Mouse (Mus musculus): ENCODE results near the gene Slc25a41.
"Not testable (repeated sequence)": the region's sequence is repeated elsewhere in the genome, so short reads cannot be mapped to it uniquely, and the experiment has no call there.

Gene Slc25a41

DNA sequence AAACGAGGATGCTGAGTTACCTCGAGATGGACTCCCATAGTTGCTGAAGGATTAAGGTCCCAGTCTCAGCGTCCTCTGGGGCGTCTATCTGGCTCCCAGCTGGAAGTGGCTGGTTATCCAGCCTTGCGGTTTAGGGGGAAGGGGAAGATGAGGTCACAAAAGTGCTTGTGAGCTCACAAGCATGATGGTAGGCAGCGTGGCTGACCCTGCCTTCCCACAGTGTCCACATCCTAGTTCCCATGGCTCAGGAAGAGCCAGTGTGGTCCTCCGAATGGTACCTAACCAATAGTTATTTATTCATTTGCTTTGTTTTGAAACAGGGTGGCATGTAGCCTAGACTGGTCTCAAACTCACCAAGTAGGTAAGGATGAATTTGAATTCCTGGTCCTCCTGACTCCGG lies at the start of gene Slc25a41:
Slc25a41 (minus strand) TSS at position 101 of the 400 bp plus-strand sequence.
- DNase-seq (ENCODE audit: low spot score), result no peak

DNA sequence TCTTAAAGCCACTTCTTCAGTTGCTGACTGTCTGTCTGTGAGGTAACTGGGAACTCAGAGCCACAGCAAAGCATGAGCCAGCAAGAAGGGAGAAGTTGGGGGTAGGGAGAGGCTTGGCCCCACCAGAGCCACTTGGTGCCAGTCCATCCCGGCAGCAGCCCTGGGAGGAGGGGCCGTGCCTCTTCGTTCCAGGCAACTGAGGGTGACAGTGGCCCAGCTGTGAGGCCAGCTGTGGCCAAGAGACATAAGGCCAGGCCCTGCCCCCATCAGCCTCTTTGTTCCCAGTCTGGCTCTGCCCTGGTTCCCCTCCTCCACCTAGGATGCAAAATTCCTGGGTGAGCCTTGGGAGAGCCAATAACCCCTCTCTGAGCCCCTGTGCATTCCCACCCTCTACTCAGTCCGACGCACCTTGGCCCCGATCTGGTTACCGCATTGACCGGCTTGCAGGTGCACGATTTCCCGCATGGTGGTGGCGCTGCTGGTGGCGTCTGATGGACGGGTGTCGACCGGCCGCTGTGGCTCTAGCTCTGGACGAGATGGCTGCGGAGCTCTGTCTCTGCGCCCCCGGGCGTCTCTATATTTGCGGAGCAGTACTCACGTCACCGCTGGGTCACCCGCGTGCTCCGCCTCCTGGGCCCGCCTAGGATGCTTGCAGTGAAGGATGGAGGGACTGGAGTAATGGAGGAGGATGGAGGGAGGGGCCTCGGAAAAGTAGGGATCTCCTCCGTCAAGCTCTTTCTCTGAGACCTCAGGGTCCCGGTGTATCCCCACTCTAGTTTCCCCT lies 45.8 kb upstream of the Slc25a41 start, which contains the start of gene Tubb4a:
Tubb4a (minus strand) TSS at position 734 of the 784 bp plus-strand sequence.
- DNase-seq (ENCODE audit: low spot score), result no peak

DNA sequence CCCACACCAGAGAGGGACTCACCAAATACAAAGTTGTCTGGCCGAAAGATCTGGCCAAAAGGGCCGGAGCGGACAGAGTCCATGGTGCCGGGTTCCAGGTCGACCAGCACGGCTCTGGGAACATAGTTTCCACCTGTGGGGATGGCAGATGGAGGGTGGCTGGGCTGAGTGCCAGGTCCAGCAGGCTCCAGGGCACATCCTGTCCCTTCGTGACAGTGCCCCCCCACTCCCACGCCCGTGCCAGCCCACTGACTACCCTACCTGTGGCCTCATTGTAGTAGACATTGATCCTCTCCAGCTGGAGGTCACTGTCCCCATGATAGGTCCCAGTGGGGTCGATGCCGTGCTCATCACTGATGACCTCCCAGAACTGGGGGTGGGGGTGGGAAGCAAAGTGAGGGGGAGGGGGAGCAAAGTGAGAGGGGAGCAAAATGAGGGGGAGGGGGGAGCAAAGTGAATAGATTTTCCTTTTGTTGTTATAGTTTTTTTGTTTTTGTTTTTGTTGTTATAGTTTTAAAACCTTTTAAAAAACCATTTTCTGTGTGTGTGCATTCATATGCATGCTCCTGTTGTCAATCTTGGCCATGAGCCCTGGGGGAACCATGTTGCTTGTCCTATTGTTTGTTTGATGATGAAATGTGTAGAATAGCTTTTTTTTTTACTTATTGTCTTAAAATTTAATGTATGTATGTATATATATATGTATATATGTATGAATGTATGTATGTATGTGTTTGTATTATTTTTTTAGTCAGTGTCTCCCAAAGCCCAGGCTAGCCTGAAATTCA lies 44.7 kb upstream of the Slc25a41 start:
- no peak for DNase-seq (ENCODE audit: low spot score)

DNA sequence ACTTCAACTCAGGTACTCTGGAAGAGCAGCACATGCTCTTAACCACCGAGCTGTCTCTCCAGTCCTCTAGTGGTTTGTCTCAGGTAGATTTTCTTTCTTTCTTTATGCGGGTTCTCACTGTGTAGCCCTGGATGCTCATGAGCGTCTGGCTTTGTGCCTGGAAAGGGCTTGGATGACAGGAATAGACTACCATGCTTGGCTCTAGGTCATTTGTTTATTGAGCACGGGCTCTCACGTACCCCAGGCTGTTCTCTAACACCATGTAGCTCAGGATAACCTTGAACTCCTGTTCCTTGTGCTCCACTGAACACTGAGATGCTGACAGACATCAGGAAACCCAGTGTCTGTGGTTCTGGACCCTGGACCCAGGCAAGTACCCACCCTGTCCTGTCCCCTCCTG lies 41.0 kb upstream of the Slc25a41 start:
- DNase-seq (ENCODE audit: low spot score), result no peak

DNA sequence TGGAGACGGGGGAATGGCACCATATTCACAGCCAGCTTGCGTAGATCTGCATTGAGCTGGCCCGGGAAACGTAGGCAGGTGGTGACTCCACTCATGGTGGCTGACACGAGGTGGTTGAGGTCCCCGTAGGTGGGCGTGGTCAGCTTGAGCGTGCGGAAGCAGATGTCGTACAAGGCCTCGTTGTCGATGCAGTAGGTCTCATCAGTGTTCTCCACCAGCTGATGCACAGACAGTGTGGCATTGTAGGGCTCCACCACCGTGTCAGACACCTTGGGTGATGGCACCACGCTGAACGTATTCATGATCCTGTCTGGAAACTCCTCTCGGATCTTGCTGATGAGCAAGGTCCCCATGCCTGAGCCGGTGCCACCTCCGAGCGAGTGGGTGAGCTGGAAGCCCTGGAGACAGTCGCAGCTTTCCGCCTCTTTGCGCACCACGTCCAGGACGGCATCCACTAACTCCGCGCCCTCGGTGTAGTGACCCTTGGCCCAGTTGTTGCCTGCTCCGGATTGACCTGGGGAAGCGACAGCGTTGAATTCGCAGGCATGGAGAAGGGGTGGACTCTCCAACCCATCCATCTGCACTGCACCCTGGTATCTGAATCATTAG lies 39.9 kb upstream of the Slc25a41 start:
- no peak for DNase-seq (ENCODE audit: low spot score)

DNA sequence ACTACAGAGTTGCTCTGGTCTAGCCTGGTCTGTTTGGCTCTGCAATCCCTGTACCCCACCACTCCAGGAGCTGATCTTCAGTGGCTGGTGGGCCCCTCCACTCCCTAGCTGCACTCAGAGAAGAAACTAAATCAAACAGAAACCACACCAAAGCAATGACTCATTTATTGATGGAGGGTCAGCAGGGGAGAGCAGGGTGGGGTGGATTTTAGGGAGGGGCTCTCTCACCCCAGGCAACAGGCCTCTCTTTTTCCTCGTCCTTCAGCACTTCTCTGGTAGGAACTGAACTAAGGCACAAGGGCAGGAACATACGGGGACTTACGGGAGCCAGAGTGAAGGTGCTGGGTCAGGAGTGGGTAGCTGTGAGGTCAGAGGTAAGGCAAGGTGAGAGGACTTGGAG lies 38.5 kb upstream of the Slc25a41 start:
- DNase-seq (ENCODE audit: low spot score), result no peak

DNA sequence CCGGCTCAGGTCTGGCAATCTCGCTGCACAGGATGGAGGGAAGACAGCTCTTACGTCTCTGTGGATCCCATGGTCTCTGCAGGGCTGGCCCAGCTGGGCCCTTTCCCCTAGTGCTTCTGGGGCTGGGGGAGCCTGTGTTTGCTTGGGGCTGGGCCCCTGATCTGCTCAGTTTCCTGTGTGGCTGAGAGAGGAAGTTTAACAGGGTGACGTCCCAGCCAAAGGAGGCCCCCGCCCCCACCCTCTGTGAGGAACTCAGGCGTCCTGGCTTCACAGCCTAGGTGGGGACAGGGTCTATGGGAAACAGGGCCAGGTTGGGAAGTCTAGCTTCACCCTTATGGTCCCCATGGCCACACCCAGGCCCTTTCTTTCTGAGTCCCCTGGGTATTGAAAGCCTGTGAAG lies 36.9 kb upstream of the Slc25a41 start, which contains the start of gene Dennd1c:
Dennd1c (minus strand) TSS at position 179 of the 400 bp plus-strand sequence.
- DNase-seq (ENCODE audit: low spot score), result no peak

DNA sequence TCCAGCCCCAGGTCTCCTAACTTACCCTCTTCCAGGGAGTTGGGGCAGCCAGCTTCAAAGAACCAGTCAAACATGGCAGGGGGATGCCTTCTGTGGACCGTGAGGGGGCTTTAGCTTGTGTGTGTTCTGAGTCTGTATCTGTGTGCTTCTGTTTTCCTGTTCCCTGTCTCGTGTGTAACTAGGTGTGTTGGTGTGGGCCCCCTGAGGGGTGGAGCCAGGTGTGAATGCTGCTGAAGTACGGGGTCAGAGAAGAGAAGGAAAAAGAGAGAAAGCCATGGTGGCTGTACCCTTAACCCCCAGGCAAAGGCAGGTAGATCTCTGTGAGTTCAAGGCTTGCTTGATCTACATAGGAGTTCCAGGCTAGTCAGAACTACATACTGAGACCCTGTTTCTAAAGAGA lies 35.5 kb upstream of the Slc25a41 start:
- no peak for DNase-seq (ENCODE audit: low spot score)

DNA sequence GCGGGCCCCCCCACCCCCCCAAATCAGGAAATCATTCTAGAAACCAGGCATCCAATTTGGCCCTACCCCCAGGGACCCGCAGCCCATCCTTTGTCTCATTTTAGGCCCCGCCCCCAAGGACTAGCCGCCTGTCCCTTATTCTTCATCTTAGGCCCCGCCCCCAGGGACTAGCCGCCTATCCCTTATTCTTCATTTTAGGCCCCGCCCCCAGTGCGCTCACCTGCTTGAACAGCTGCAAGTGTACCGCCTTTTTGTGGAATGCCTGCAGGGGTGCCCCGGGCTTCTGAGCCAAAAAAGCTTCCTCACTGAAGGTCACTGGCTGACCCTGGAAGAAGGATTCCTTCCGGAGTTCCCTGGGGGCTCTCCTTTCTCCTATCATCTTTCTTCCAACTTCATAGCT lies 29.2 kb upstream of the Slc25a41 start:
- peak; percentile 50 for DNase-seq (ENCODE audit: low spot score)

DNA sequence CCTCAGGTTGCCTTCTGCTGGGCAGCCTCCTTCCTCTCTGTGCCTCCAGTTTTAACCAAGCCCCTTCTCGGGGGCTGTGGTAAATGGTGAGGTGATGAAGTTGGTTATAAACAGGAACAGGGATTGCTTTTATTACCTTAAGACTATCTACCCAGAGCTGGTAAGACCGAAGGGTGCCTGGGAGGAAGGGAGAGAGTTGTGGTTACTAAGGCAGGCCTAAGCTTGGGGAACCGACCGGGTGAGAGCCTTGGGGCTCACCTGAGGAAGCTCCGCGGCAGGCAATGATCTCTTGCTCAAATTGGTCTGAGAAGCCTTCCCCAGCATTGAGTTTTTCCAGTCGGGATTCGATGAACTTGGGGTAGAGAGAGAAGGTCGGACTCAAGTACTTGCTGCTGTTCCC lies 28.8 kb upstream of the Slc25a41 start:
- no peak for DNase-seq (ENCODE audit: low spot score)

DNA sequence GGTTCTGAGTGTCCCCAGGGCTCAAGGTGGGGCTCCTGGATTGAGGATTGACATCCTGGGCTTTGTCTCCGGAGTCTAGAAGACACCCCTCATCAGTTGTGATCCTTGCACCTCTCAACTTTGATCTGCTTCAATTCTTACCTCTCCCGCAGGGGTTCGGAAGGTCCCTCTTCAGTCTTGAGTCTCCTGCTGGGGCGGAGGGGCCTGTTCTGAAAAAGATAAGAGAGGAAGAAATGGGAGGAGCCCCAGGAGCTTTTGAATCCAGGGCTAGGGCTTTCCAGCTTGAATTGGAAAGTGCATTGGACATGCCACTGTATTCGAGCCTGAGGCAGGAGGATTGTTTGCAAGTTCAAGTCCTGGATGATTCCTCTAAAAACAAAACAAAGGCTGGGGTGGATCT lies 25.5 kb upstream of the Slc25a41 start:
- no peak for DNase-seq (ENCODE audit: low spot score)

DNA sequence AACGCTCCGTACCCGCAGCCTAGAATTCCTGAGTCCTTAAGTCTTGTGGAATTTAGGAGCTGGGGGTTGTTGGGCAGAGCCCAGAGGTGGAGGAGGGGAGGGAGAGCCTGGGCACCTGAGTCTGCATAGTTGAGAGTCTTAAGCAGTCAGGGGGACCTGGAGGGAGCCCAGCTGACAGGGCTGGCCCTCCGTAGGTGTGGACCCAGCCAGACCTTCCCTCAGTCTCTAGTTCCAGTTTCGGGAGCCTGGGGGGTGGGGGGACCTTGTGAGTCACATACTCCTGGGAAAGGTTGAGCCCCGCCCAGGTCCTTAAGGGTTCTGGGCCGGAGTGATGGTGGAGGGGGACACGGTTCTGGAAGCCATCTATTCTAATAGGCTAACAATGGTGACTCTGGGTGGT lies 21.6 kb upstream of the Slc25a41 start:
- peak; percentile 22 for DNase-seq (ENCODE audit: low spot score)

DNA sequence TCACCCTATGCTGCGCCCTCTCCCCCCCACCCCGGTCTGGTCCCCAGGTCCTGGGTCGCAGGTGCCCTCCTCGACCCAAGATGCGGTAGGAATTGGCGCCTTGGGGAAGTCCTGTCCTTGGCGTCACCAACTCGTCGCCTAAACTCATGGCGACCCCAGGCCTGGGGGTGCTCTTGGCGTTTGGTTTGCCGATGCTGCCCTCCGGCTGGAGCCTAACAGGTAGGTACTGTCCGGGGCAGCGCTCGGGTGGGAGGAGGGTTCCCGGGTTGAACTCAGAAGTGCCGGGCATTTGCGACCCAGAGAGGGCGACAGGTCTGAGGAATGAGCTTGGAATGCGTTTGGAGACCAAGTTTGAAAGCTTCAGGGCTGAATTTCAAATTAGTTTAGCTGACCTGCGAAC lies 21.1 kb upstream of the Slc25a41 start:
- no peak for DNase-seq (ENCODE audit: low spot score)

DNA sequence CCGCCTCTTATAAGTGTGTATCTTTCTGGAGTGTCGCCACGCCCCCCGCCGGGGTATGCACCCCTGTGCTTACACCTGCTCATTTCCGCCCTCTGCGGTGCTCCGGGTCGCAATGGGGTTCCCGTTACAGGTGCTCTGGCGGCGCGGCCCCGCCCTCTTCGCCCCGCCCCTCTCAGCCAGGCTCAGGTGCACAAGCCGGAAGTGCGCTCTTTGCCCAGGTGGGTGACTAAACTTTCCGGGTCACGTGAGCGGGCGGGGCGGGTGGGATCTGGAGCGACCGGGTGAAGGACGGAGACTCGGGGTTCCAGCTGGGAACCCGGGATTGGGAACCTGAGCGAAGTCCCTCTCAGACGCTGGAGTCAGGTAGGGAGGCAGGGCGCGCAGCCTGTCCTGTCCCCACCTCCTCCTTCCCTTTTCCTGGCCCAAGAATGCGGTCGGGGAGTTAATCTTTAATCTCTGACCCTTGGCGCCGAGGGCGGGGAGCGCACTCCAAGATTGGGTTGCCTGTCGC lies 20.6 kb upstream of the Slc25a41 start:
- DNase-seq (ENCODE audit: low spot score), result peak; percentile 90

DNA sequence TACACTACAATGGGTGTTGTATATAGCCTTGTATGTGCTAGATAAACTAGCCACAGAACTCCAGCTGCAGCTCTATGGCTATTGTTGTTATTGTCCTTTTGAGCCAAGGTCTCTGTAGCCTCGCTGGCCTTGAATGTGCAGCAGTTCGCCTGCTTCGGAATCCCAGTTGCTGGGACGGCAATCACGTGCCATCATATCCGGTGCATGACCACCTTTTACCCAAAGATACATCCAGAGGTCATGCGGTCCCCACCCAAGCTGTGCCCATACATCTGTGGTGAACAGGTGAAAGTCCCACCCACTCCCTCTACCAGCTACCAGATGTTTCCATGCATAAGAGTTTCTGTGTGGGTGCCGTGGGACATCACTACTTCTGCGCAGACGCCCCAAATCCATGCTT lies 19.6 kb upstream of the Slc25a41 start:
- DNase-seq (ENCODE audit: low spot score), result peak; percentile 19

DNA sequence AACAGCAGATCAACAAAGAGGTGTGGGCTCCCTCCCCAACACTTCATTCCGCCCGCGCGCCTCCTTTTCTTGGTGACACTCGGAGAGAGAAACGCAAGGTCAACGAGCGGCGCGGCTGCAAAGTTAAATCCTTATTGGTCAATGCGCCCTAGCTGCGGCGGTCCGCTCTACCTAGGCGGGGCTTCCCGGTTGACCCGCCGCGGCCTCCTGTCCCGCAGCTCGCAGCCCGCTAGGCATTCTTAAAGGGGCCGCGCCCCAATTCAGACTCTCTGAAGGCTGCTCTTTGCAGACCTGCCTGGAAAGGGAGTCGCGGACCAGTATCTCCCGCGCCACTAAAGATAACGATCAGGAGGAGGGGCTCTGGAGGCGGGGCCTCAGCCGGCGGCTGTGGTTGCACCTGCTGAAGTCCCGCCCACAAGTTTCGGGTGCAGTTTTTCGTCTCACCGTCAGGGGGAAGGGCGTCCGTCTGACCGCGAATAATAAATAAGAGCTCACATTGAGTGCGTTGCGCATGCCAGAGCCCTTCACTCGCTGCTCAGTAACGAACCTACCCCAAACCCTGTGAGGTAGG lies 18.9 kb upstream of the Slc25a41 start:
- DNase-seq (ENCODE audit: low spot score), result peak; percentile 96

DNA sequence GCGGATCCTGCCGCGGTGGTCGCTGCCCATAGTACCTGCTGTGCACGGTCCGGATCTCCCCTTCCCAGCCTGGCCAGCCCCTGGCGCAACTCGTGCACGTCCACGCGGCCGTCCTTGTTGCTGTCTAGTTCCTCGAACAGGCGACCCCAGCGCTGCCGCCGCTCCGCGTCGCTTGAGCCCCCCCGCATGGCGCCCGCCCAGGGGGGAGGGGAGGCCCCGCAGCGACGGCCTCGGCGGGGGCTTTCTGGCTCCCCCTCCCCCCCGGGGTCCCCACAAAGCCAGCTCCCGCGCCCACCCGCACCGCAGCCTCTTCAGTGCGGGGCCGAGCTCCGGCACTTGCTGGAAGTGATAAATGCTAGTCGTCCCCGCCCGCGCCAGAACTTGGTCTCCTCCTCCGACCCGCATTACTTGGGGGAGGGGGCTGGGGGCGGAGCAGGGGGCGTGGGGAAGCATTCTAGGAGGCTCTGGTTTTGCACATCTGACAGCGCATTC lies 18.1 kb upstream of the Slc25a41 start, which contains the start of gene Slc25a23:
Slc25a23 (minus strand) TSS at position 378 of the 492 bp plus-strand sequence.
- DNase-seq (ENCODE audit: low spot score), result peak; percentile 90

DNA sequence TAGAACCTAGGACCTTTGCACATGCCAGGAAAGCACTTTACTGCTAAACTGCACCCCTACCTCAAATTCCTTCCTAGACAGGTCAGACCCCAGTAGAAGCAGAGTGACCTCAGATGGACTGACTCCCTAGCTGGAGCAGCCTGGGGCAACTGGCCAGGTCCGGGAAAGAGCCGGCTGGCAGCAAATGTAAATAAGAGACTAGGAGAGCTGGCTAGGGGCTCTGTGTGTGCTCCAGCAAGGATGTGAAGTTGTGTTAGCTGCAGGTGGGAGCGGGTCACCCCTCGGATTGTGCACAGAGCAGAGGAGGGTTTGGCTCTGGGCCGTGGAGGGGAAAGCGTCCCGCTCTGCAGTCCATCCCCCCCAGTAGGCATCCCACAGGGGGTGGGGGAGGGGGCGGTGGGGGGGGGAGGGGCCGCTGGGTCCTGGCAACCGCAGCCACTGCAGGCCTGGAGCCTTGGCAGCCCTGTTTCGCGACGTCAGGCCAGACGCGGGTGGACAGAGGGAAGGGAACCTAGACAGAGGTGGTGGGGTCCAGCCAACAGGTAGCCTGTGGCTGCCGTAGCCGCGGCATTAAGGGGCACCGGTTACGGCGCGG lies 17.5 kb upstream of the Slc25a41 start, which contains the start of gene Crb3:
Crb3 (plus strand) TSS at position 215 of the 595 bp plus-strand sequence.
- peak; percentile 34 for DNase-seq (ENCODE audit: low spot score)

DNA sequence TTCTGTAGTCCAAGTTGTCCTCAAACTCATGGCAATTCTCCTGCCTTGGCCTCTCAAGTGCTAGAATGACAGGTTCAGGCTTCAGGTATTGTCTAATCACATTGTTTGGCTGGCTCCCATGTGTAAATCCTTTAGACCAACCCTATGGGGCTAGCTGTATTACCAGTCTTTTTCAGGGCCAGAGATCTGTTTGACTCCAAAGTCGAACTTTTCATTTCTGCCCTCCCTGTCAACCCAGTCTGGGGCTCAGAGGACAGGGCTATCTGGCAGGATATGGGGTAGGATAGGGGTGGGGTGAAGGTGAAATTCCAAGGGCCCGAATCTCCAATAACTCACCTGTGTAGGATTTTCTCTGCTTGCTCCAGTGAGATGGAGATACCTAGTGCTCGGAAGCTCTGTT lies 14.8 kb upstream of the Slc25a41 start:
- no peak for DNase-seq (ENCODE audit: low spot score)

DNA sequence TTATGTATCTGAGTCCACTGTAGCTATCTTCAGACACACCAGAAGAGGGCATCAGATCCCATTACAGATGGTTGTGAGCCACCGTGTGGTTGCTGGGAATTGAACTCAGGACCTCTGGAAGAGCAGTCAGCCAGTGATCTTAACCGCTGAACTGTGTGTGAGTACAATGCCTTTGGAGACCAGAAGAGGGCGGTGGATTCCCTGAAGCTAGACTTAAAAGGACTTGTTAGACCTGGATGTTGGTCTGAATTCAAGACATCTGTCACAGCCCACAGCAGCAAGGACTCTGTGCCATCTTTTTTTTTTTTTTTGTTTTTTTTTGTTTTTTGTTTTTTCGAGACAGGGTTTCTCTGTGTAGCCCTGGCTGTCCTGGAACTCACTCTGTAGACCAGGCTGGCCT lies 10.2 kb upstream of the Slc25a41 start:
- not testable (repeated sequence) for DNase-seq (ENCODE audit: low spot score)

DNA sequence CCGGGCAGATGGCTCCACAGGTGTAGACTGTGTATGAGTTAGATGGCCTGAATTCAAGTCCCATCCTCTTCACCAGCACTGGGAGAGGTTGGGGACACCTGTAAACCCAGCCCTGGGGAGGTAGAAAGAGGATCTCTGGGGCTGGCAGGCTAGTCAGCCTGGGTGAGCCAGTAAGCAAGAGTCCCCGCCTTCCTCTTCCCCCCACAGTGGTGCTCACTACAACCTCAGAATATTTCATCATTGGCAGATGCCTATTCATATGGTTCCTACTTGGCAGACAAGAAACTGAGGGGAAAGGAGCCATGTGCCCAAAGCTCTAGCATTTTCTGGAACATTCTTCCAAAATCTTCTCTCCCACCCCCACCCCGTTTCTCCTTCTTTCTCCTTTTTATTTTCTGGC lies 7.4 kb upstream of the Slc25a41 start:
- DNase-seq (ENCODE audit: low spot score), result no peak

Measured in yolk sac, embryonic 10.5 days (tissue).